ENCODE assay signal across 9 mouse cellular contexts in genomic region chr2:168841713-168842045, GRCm38 (mm10).
A peak's percentile ranks its signal among the peaks of the same experiment; 100 is the strongest.
DNase-seq lines count a peak whose midpoint lies in the region; ATAC-seq and TF ChIP-seq lines count a peak whose summit lies in the region.
"Had no signal": no experiment of that assay in that cellular context is flagged by ENCODE, and none has a peak within 500 bp of the region (broad histone marks: within the 10 kb centered on the region; RNA-seq: fewer than 3 reads in every experiment).

No protein-coding gene starts in this region.

- H3K4me1 ChIP-seq in kidney, embryonic 16.5 days (ENCODE audit: insufficient read depth, low read length) = peaks cover 17% of the 10 kb centered on the region
- peaks cover 17% of the 10 kb centered on the region for H3K4me1 ChIP-seq in embryonic facial prominence, embryonic 14.5 days (ENCODE audit: control insufficient read depth, insufficient read depth, low read length)
- H3K4me1 ChIP-seq in limb, embryonic 12.5 days (replicated peaks) = peaks cover 34% of the 10 kb centered on the region
- H3K4me1 ChIP-seq in stomach, embryonic 14.5 days (ENCODE audit: control insufficient read depth, insufficient read depth, low read length) = peaks cover 10% of the 10 kb centered on the region

- peaks cover 81% of the 10 kb centered on the region for H3K27me3 ChIP-seq in kidney, embryonic 16.5 days (ENCODE audit: insufficient read depth, low read length)
- H3K27me3 ChIP-seq in embryonic facial prominence, embryonic 14.5 days (replicated peaks; ENCODE audit: control insufficient read depth, insufficient read depth, low read length) = peaks cover 44% of the 10 kb centered on the region
- peaks cover 49% of the 10 kb centered on the region for H3K27me3 ChIP-seq in limb, embryonic 12.5 days
- H3K27me3 ChIP-seq in stomach, embryonic 14.5 days (ENCODE audit: control insufficient read depth, insufficient read depth, low read length) = peaks cover 6% of the 10 kb centered on the region; the same call in 1 of the 2 replicates

- H3K36me3 ChIP-seq in kidney, embryonic 16.5 days (ENCODE audit: insufficient read depth, low read length) = no peaks in the 10 kb centered on the region
- H3K36me3 ChIP-seq in embryonic facial prominence, embryonic 14.5 days (ENCODE audit: control insufficient read depth, insufficient read depth, low read length) = no peaks in the 10 kb centered on the region
- no peaks in the 10 kb centered on the region for H3K36me3 ChIP-seq in limb, embryonic 12.5 days
- no peaks in the 10 kb centered on the region for H3K36me3 ChIP-seq in stomach, embryonic 14.5 days (ENCODE audit: control insufficient read depth, insufficient read depth, low read length)

- no peak overlapping the region for H3K9ac ChIP-seq in kidney, embryonic 16.5 days (replicated peaks; ENCODE audit: low read length)
- no peak overlapping the region for H3K9ac ChIP-seq in embryonic facial prominence, embryonic 14.5 days (ENCODE audit: low read depth, low read length)
- no peak overlapping the region for H3K9ac ChIP-seq in limb, embryonic 12.5 days (replicated peaks)
- no peak overlapping the region for H3K9ac ChIP-seq in stomach, embryonic 14.5 days (replicated peaks; ENCODE audit: low read depth, low read length)

- TF ChIP-seq CTCF in layer of hippocampus, adult 2 months (conservative IDR thresholded peaks at IDR 0.05) = no peak

- peaks cover 6% of the 10 kb centered on the region; the same call in 1 of the 2 replicates for H3K9me3 ChIP-seq in kidney, embryonic 16.5 days (ENCODE audit: low read length)
- 0 out of 2 replicates have a peak, but pooled peaks cover 3% of the 10 kb centered on the region for H3K9me3 ChIP-seq in embryonic facial prominence, embryonic 14.5 days (ENCODE audit: control insufficient read depth, low read length)
- no peaks in the 10 kb centered on the region for H3K9me3 ChIP-seq in limb, embryonic 12.5 days
- no peaks in the 10 kb centered on the region for H3K9me3 ChIP-seq in stomach, embryonic 14.5 days (ENCODE audit: control insufficient read depth, low read depth, low read length)

- no peak for ATAC-seq in kidney, embryonic 16.5 days (ENCODE audit: low FRiP score, low TSS enrichment)
- ATAC-seq in embryonic facial prominence, embryonic 14.5 days (ENCODE audit: low read depth) = no peak
- ATAC-seq in limb, embryonic 12.5 days (ENCODE audit: insufficient number of reproducible peaks, insufficient read depth, low FRiP score, low TSS enrichment, low read depth) = no peak
- ATAC-seq in stomach, embryonic 14.5 days (ENCODE audit: insufficient number of reproducible peaks, insufficient read depth, low FRiP score, low read depth) = no peak
- no peak for ATAC-seq in cerebellum, adult (ENCODE audit: insufficient number of reproducible peaks, low FRiP score, low TSS enrichment)

- 2% methylated on average over 11 of the region's 11 CpGs for WGBS in kidney, embryonic 16.5 days
- 4% methylated on average over 11 of the region's 11 CpGs for WGBS in embryonic facial prominence, embryonic 14.5 days
- WGBS in limb, embryonic 12.5 days = 2% methylated on average over 11 of the region's 11 CpGs
- 4% methylated on average over 11 of the region's 11 CpGs for WGBS in stomach, embryonic 14.5 days

- H3K4me3 ChIP-seq in kidney, embryonic 16.5 days (ENCODE audit: low read length) = no peak overlapping the region
- peak overlapping the region; percentile 9 for H3K4me3 ChIP-seq in embryonic facial prominence, embryonic 14.5 days (ENCODE audit: low read depth, low read length)
- 0 out of 2 replicates have a peak overlapping the region, but pooled peaks have one; percentile 7 for H3K4me3 ChIP-seq in limb, embryonic 12.5 days (replicated peaks)
- H3K4me3 ChIP-seq in stomach, embryonic 14.5 days (ENCODE audit: low read depth, low read length) = 0 out of 2 replicates have a peak overlapping the region, but pooled peaks have one; percentile 5
- H3K4me3 ChIP-seq in layer of hippocampus, adult 2 months = no peak overlapping the region
- H3K4me3 ChIP-seq: left cerebral cortex, adult 2 months had no signal

- H3K27ac ChIP-seq in kidney, embryonic 16.5 days (ENCODE audit: low read length) = no peak overlapping the region
- no peak overlapping the region for H3K27ac ChIP-seq in embryonic facial prominence, embryonic 14.5 days (replicated peaks; ENCODE audit: low read depth, low read length)
- no peak overlapping the region for H3K27ac ChIP-seq in limb, embryonic 12.5 days
- no peak overlapping the region for H3K27ac ChIP-seq in stomach, embryonic 14.5 days (ENCODE audit: low read length)
- no peak overlapping the region for H3K27ac ChIP-seq in layer of hippocampus, adult 2 months
- H3K27ac ChIP-seq: left cerebral cortex, adult 2 months had no signal

- DNase-seq in kidney, postnatal 25 days = no peak
- no peak for DNase-seq in embryonic facial prominence, embryonic 14.5 days (ENCODE audit: low spot score)
- DNase-seq in layer of hippocampus, adult 2 months (ENCODE audit: low spot score in 2 of 2) = no peak
- DNase-seq: right cerebral cortex, postnatal 25 days had no signal

- H3K4me2 ChIP-seq in kidney, embryonic 16.5 days (replicated peaks; ENCODE audit: low read depth, low read length) = peak overlapping the region; percentile 4; the same call in 1 of the 2 replicates
- H3K4me2 ChIP-seq in embryonic facial prominence, embryonic 14.5 days (ENCODE audit: low read depth, low read length) = peak overlapping the region; percentile 43
- peak overlapping the region; percentile 44 for H3K4me2 ChIP-seq in limb, embryonic 12.5 days
- H3K4me2 ChIP-seq in stomach, embryonic 14.5 days (replicated peaks; ENCODE audit: low read depth, low read length) = peak overlapping the region; percentile 28

Comparison
In these comparisons a context has a peak if more than half of its experiments do, and no peak if none do; other contexts are left out.
1. H3K4me3 ChIP-seq: peak in embryonic facial prominence, embryonic 14.5 days (single experiment), limb, embryonic 12.5 days (single experiment) and stomach, embryonic 14.5 days (single experiment); none in kidney, embryonic 16.5 days (single experiment) and layer of hippocampus, adult 2 months (single experiment).
2. Peak in every context shown above with its lines, with median percentiles within 50 percentile points of each other: H3K4me2 ChIP-seq.